Mouse (Mus musculus): ENCODE measurements at regions not wholly inside any gene's neighbourhood (a gene's known extent, or its start where the extent isn't known, plus 50 kb on each side); places are given as distances from the start of the nearest gene placed in this dataset.

- Histone ChIP-seq H3K36me3 (replicated peaks; ENCODE audit: control insufficient read depth, insufficient read depth, low read length) (no peaks in the 10 kb centered on the region), H3K9ac (replicated peaks; ENCODE audit: low read depth, low read length) (no peak overlapping the region), H3K9me3 (replicated peaks; ENCODE audit: control insufficient read depth, low read length) (no peaks in the 10 kb centered on the region), H3K27ac (ENCODE audit: low read depth) (no peak overlapping the region), H3K4me2 (ENCODE audit: low read depth, low read length) (no peak overlapping the region), H3K4me3 (ENCODE audit: low read depth, low read length) (no peak overlapping the region), H3K4me1 (ENCODE audit: control insufficient read depth, insufficient read depth) (peaks cover 12% of the 10 kb centered on the region), H3K27me3 (ENCODE audit: control insufficient read depth, insufficient read depth, low read length) (no peaks in the 10 kb centered on the region)
- TF ChIP-seq CTCF (IDR thresholded peaks at IDR 0.05; ENCODE audit: low read depth), result no peak
- no peak for TF ChIP-seq EP300 (IDR thresholded peaks at IDR 0.05; ENCODE audit: low read depth)
- no peak for DNase-seq (ENCODE audit: low spot score)
- WGBS, result 56% methylated on average over 9 of the region's 9 CpGs
- peak; percentile 49 for ATAC-seq (ENCODE audit: insufficient read depth, low read depth)
These were observed 76.9 kb upstream of the Fyn start for GRCm38 (mm10) chr10:39291747-39292198.

GRCm38 (mm10) chr10:39291134-39291746, 77.4 kb upstream of the Fyn start:
- peak overlapping the region; percentile 14; the same call in 1 of the 2 replicates for H3K4me2 ChIP-seq (ENCODE audit: low read depth, low read length)
- H3K9ac ChIP-seq (replicated peaks; ENCODE audit: low read depth, low read length), result no peak overlapping the region
- H3K36me3 ChIP-seq (replicated peaks; ENCODE audit: control insufficient read depth, insufficient read depth, low read length), result no peaks in the 10 kb centered on the region
- DNase-seq (ENCODE audit: low spot score), result peak; percentile 67
- no peaks in the 10 kb centered on the region for H3K27me3 ChIP-seq (ENCODE audit: control insufficient read depth, insufficient read depth, low read length)
- no peak overlapping the region for H3K4me3 ChIP-seq (ENCODE audit: low read depth, low read length)
- ATAC-seq (ENCODE audit: insufficient read depth, low read depth), result peak; percentile 47
- TF ChIP-seq CTCF (IDR thresholded peaks at IDR 0.05; ENCODE audit: low read depth) (no peak), EP300 (IDR thresholded peaks at IDR 0.05; ENCODE audit: low read depth) (no peak)
- H3K4me1 ChIP-seq (ENCODE audit: control insufficient read depth, insufficient read depth), result peaks cover 12% of the 10 kb centered on the region
- 17% methylated on average over 8 of the region's 8 CpGs for WGBS
- H3K27ac ChIP-seq (ENCODE audit: low read depth), result no peak overlapping the region
- H3K9me3 ChIP-seq (replicated peaks; ENCODE audit: control insufficient read depth, low read length), result no peaks in the 10 kb centered on the region

GRCm38 (mm10) chr10:39290245-39290644, 78.4 kb upstream of the Fyn start:
- ATAC-seq (ENCODE audit: insufficient read depth, low read depth) (no peak), DNase-seq (ENCODE audit: low spot score) (no peak)
- H3K9me3 ChIP-seq (replicated peaks; ENCODE audit: control insufficient read depth, low read length), result no peaks in the 10 kb centered on the region
- peaks cover 12% of the 10 kb centered on the region for H3K4me1 ChIP-seq (ENCODE audit: control insufficient read depth, insufficient read depth)
- TF ChIP-seq CTCF (IDR thresholded peaks at IDR 0.05; ENCODE audit: low read depth) (no peak), EP300 (IDR thresholded peaks at IDR 0.05; ENCODE audit: low read depth) (no peak)
- WGBS, result 59% methylated on average over 1 of the region's 1 CpGs
- H3K27me3 ChIP-seq (ENCODE audit: control insufficient read depth, insufficient read depth, low read length), result no peaks in the 10 kb centered on the region
- no peak overlapping the region for H3K4me2 ChIP-seq (ENCODE audit: low read depth, low read length)
- no peak overlapping the region for H3K9ac ChIP-seq (replicated peaks; ENCODE audit: low read depth, low read length)
- H3K27ac ChIP-seq (ENCODE audit: low read depth), result no peak overlapping the region
- no peak overlapping the region for H3K4me3 ChIP-seq (ENCODE audit: low read depth, low read length)
- no peaks in the 10 kb centered on the region for H3K36me3 ChIP-seq (replicated peaks; ENCODE audit: control insufficient read depth, insufficient read depth, low read length)

- no peak overlapping the region for H3K4me3 ChIP-seq (ENCODE audit: low read depth, low read length)
- no peak overlapping the region for H3K9ac ChIP-seq (replicated peaks; ENCODE audit: low read depth, low read length)
- 72% methylated on average over 14 of the region's 14 CpGs for WGBS
- ATAC-seq (ENCODE audit: insufficient read depth, low read depth) (peak; percentile 64; the same call in 1 of the 2 replicates), DNase-seq (ENCODE audit: low spot score) (no peak)
- 0 out of 2 replicates have a peak, but pooled peaks cover 6% of the 10 kb centered on the region for H3K4me1 ChIP-seq (ENCODE audit: control insufficient read depth, insufficient read depth)
- H3K9me3 ChIP-seq (replicated peaks; ENCODE audit: control insufficient read depth, low read length), result no peaks in the 10 kb centered on the region
- H3K36me3 ChIP-seq (replicated peaks; ENCODE audit: control insufficient read depth, insufficient read depth, low read length), result no peaks in the 10 kb centered on the region
- H3K27me3 ChIP-seq (ENCODE audit: control insufficient read depth, insufficient read depth, low read length), result no peaks in the 10 kb centered on the region
- H3K4me2 ChIP-seq (ENCODE audit: low read depth, low read length), result no peak overlapping the region
- TF ChIP-seq CTCF (IDR thresholded peaks at IDR 0.05; ENCODE audit: low read depth) (no peak), EP300 (IDR thresholded peaks at IDR 0.05; ENCODE audit: low read depth) (no peak)
- no peak overlapping the region for H3K27ac ChIP-seq (ENCODE audit: low read depth)
These were observed 88.2 kb upstream of the Fyn start for GRCm38 (mm10) chr10:39280366-39281000.

GRCm38 (mm10) chr10:39274202-39274601, 94.5 kb upstream of the Fyn start:
- no peak for TF ChIP-seq CTCF (IDR thresholded peaks at IDR 0.05; ENCODE audit: low read depth)
- no peak for TF ChIP-seq EP300 (IDR thresholded peaks at IDR 0.05; ENCODE audit: low read depth)
- Histone ChIP-seq H3K27ac (ENCODE audit: low read depth) (no peak overlapping the region), H3K4me2 (ENCODE audit: low read depth, low read length) (no peak overlapping the region), H3K9me3 (replicated peaks; ENCODE audit: control insufficient read depth, low read length) (no peaks in the 10 kb centered on the region), H3K4me3 (ENCODE audit: low read depth, low read length) (no peak overlapping the region), H3K4me1 (ENCODE audit: control insufficient read depth, insufficient read depth) (no peaks in the 10 kb centered on the region), H3K9ac (replicated peaks; ENCODE audit: low read depth, low read length) (no peak overlapping the region), H3K36me3 (replicated peaks; ENCODE audit: control insufficient read depth, insufficient read depth, low read length) (no peaks in the 10 kb centered on the region), H3K27me3 (ENCODE audit: control insufficient read depth, insufficient read depth, low read length) (no peaks in the 10 kb centered on the region)
- DNase-seq (ENCODE audit: low spot score) (no peak), ATAC-seq (ENCODE audit: insufficient read depth, low read depth) (no peak)
- WGBS, result 49% methylated on average over 2 of the region's 2 CpGs

Data from heart, postnatal 0 days (tissue).